Mouse (Mus musculus) gastrocnemius, postnatal 10 days (tissue): ENCODE results near the gene Fam206a. TPM values are rescaled to one million over a fixed set of nuclear protein-coding genes. Genes with fewer than 3 reads are reported as not detected.

ENCODE experiments used
- DNase-seq: peaks from one replicate; pipeline ENCODE4 v3.0.0; 2021; ENCODE audit warnings: mixed read lengths
- long read RNA-seq, 2 experiments: library from polyadenylated mRNA; stranded (forward); transcript quantifications; one replicate each; pipeline ENCODE4 v2.0.0; 2021
- total RNA-seq, 2 experiments: library from RNA; stranded (reverse); gene quantifications; 2 replicates each; pipeline ENCODE4 v1.2.3; 2021

Fam206a gene
- total RNA-seq: 1 to 10 TPM; 3.5 to 4.0 TPM
- long read RNA-seq, experiment 1, full-length matches to known transcripts: 1 of 1 reads
- long read RNA-seq, experiment 1, partial matches to known transcripts: 0 of 1 reads
- long read RNA-seq, experiment 1, other reads (novel, unspliced or antisense): 0 of 1 reads
- long read RNA-seq, experiment 2, full-length matches to known transcripts: 2 of 2 reads
- long read RNA-seq, experiment 2, partial matches to known transcripts: 0 of 2 reads
- long read RNA-seq, experiment 2, other reads (novel, unspliced or antisense): 0 of 2 reads

DNA sequence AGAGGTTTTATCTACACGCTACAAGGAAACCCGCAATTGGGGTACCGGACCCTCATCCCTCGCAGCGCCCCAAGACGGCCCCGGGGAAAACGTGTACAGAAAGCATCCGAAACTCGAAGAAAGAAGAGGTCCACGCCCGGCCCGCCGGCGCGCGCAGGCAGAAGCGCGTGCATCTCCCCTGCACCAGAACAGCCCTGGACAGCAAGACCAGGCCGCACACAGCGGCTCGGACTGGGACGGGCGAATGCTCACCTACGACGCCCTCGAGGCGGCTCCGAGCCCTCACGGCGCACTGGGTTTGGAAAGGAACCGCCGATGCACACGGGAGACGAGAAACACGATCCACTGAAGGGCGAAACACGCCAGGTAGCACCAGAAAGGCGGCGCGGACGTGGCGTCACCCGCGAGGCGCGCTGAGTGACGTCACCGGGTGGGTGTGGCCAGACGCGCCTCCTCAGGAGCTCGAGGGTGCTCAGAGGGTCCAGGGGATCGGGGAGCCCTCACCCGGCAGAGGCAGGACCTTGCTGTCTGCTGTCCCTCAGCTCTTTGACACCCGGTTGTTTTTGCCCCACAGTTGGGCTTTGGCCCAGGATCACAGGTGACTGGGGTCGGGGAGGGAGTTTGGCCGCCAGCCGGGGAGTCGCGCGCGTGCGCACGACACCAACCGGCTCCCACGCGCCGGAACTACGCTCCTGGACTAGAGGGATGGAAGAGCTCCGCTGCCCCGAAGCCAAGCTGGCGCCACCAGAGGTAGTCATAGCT is at the start of gene Fam206a, which contains the start of gene Elp1:
Fam206a (plus strand) TSS at position 439 of the 762 bp plus-strand sequence.
Elp1 (minus strand) TSS at position 425 of the 762 bp plus-strand sequence.
- peak; percentile 98 for DNase-seq

DNA sequence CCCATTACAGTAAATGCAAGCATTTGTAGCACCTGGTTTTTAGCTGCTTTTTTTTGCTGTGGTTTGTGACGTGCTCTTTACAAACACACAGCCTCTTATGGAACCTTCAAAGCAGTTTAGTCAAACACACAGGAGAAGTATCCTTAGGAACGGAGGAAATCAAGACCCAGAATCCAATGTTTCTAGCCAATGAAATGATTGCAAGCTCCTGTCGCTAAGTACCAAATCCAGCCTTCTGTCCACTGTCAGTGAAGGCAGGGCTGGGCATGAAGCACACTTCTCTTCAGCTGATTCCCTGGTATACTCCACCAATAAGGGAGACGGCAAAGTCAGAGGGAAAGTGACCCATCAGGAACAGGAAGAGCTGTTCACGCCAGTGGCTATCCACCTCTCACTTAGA is 46.1 kb upstream of the Fam206a start:
- DNase-seq: no peak

DNA sequence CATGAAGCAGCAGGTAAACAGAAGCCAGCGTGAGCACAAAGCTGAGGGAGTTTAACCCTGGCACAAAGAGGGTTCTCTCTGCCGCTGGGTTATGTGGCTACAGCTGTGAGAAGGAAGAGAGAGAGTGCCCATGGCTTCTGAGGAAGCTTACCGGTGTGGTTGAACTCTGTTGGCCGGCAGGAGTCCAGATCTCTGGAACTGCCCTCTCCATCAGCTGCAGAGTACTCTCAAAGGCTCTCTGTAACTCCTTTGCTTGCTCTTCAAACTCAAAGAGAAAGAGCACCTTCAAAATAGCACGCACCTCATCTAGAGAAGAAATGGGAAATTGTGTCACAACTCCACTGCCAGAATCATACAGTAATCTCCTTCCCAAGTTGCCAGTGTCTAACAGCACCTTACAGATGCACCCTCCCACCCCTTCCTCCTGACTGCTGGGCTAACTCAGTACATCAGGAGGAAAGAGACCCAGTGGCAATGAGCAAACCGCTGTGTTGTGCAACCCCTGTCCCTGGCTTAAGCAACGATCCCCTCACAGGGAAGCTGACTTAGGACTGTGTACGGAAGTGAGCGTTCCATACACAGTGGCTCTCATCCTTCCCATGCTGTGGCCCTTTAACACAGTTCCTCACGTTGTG is 45.1 kb upstream of the Fam206a start:
- no peak for DNase-seq

DNA sequence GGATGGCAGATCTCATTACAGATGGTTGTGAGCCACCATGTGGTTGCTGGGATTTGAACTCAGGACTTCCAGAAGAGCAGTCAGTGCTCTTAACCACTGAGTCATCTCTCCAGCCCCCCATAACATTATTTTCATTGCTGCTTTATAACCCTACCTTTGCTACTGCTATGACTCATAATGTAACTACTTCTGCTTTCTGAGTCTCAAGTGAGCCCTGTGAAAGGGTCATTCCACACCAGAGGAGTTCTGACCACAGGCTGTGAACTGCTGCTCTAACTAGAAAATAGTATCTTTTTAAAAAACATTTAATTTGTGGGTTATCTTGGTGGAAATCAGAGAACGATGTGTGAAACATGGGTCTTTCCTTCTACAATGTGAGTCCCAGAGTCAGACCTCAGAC is 44.5 kb upstream of the Fam206a start:
- no peak for DNase-seq

DNA sequence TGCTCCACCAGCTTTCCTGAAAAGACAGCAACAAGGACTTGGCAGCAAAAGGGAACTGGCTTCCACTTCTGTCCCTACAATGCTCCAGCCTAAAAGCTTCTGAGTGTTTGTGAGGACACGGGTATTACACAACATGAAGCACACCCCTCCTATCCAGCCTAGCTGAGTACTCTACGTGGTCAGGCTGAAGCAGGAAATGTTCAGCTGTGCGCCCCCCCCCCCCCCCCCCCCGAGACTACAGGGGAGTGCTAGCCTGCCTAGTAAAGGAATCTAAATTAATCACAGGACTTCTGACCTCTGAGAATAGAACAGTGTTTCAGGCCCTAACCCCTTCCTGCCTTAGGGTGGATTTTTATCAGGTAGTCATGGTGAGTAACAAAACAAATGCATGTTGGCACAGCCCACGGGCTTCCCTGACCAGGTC is 34.3 kb upstream of the Fam206a start:
- no peak for DNase-seq

DNA sequence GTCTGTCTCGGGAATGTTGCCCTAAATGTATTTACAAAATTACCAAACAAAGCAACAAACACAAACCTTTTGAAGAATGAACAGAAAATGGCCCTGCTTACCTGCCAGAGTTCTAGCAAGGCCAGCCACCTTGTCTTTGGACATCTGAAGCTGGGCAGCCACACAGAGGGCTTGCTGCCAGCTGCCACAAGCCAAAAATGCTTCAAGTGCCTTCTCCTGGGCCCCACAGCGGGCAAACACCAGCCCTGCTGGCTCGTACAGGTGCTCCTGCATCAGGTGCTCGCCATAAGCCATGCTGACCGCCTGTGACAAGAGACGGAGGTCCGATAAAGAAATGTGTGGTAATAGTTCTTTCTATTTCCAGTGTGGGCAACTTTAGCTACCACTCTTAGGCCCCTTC is 33.2 kb upstream of the Fam206a start:
- no peak for DNase-seq

DNA sequence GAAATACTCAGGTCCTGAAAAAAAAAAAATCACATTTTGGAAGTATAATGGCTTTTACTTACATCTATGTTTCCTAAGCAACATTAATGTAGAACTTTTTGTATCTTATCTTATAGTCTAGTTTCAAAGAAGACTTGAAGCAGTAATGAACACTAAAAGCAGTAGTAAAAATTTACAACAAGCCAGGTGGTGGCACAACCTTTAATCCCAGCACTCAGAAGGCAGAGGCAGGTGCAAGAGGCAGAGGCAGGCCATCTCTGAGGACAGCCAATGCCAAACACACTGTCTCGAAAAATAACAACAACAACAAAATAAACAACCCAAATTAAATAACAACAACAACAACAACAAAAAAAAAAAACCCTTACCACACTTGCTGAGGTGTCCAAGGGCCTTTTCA is 31.1 kb upstream of the Fam206a start:
- no peak for DNase-seq

DNA sequence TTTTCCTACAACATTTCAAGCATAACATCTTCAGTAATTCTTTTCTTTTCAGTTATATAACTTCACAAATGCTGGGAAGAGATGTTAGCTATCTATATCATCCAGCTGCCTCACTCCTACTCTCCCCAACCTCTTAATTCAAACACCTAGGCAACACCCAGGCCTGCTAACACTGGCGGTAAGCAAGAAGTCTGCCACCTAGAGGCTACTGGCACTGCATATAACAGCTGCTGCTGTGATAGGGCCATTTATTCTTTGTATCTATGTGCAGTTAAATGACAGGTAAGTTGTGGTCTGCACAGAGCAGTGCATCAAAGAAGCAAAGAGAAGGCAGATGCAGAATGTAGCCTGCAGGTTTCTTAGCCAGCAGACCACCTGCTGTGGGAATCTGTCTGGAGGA is 10.8 kb upstream of the Fam206a start:
- no peak for DNase-seq

DNA sequence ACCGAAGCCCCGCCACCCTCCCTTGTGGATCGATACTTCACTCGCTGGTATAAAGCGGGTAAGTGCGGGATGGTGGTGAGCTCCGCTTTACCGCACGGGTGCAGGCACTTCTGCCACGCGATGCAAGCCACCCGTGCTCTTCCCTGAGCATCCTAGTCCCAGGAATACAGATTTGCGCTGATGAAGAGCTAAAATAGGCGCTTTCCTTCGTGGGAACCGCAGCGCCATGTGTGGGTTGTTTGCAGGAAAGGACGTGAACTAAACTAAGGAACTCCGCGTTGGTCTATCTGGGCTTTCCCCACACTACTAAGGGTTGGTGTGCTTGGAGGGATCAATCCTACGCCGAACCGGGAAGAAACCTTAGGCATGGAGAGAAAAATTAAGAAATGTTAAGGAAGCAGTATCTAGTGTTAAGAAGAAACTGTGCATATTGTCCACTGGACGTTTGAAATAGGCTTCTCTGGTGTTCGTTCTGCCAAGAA is 565 bp downstream of the Fam206a start:
- no peak for DNase-seq

DNA sequence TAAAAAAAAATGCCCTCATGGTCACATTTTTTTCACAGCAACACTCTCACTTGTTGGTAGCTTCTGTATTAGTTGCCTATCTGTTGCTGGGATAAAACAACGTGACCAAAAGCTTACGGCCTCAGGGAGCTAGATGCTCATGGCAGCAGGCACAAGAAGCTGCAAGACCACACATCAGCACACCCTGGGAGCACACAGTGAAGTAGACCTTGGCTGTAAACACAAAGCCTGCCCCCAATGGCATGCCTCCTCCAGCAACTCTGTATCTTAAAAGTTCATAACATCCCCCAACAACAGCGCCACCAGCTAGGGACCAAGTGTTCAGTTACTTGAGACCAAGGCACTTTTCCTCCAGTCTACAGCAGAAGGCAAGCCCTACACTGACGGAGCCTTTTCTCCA is 6.9 kb downstream of the Fam206a start:
- DNase-seq: no peak

DNA sequence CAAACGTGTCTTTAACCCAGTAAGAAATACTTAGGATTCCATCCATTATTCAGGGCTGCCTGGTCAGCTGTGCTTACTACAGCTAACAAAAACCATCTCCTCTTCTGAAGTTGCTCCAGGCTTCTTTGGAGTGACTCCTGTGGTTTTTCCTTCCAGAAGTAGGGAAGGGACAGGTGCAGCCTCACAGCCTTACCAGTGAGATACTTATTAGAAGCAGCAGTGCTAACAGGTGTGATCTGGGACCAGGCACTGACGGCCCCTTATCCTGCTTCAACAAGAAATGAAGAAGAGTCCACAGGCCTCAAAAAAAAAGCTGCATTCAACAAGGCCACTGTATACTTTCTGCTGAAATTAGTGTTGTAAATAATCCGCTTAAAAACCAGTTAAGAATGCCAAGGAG is 9.5 kb downstream of the Fam206a start:
- DNase-seq: no peak

DNA sequence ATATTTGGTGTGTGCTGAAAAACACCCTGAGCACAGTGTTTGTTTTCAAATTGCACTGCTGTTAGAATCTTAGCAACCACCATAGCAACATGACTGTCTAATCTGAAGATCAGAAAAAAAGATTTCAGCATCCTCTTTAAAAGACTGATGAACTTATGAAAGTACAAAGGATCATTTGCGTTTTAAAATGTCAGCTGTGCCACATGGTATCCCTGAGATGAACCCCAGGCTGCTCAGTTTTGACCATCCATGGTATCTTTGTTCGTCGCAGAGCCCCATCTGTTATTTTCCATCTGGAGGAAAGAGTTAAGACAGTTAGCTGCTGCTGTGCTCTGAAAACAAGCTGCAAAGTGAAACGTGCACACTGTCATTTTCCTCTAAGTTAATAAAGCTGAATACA is 10.0 kb downstream of the Fam206a start:
- DNase-seq: no peak

DNA sequence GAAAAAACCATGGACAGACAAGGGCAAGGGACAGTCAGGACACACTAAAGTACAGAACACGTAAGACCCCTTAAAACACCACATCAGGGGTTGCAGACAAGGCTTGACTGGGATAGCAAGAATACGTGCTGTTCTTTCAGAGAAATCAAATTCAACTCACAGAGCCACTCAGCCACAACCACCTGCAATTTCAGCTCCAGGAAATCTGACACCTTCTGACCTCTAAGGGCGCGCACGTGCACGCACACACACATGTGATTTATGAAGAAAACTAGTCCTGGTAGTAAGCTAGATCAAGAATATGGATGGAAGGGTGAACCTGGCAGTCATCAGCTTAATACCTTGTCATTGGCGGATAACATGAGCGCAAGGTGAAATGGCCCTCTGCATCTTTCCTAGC is 13.0 kb downstream of the Fam206a start:
- no peak for DNase-seq

DNA sequence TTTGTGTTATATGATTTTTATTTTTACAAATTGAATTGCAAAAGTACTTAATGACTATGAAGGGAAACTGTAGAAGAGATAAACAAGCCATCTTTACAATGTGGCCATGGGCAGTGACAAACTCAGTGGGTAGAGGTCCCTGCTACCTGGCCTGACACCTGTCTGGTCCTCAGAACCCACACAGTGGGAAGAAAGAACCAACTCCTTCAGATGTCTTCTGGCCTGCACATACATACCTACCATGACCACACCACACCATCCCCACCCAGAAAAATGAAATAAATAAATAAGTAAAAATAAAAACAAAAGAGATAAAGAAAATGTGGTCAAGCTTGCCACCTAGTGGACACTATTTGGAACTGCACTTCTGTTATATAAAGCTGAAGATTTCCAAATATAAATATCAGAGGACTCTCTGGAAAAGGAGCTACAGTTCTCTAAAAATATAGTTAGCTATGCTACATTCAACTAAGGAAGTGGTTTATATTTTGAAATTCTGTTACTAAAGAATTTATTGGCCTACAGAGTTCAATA is 17.9 kb downstream of the Fam206a start:
- no peak for DNase-seq

DNA sequence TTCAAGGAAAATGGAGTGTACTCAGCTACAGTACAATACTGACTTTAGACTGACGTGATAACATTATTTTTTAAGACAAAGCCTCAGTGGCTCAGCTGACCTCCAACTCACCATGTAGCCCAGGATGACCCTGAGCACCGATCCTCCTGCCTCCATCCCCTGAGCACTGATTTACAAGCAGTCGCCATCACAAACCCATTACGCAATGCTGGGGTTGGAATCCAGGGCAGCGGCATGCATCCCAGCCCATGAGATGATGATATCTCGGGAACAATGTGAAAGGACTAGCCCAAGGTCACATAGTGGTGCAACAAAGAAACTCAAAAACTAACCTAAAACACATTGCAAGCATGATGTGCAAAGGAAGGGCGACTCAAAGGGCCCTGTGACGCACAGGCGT is 22.1 kb downstream of the Fam206a start:
- no peak for DNase-seq

DNA sequence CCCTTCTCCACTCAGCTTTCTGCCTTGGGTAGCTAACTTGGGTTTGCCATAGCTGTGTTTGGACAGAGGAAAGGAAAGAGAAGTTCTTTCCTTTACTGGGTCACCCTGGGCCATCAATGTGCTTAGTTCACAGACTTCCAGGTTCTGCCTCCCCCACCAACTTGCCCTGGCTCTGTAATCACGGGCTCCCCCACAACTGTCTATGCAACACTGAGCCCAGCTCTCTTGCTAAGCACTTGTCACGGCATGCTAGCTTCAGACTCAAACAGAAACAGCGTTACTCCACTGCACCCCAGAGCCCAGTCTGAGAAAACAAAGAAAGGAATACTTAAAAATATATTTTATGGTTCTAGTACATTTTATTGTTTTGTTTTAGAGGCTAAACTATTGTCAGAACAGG is 26.8 kb downstream of the Fam206a start:
- DNase-seq: no peak

DNA sequence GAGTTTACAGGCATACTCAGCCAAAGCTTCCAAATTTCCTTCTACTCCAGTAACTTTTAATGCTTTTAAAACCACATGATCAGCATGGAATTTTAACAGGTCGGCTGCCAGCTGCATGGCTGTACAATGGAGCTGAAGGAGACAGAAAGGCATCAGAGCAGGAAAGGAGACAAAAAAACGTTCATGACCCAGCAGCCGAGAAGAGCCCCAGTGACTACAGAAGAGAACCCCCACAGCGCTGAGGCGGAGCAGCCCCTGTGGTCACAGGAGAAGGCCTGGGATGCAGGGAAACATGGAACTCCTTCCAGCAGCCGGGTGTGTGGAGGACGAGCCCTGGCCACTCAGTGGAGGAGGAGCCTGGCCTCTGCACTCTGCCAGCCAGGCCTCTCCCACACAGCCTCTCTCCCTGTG is 27.4 kb downstream of the Fam206a start:
- peak; percentile 32 for DNase-seq

DNA sequence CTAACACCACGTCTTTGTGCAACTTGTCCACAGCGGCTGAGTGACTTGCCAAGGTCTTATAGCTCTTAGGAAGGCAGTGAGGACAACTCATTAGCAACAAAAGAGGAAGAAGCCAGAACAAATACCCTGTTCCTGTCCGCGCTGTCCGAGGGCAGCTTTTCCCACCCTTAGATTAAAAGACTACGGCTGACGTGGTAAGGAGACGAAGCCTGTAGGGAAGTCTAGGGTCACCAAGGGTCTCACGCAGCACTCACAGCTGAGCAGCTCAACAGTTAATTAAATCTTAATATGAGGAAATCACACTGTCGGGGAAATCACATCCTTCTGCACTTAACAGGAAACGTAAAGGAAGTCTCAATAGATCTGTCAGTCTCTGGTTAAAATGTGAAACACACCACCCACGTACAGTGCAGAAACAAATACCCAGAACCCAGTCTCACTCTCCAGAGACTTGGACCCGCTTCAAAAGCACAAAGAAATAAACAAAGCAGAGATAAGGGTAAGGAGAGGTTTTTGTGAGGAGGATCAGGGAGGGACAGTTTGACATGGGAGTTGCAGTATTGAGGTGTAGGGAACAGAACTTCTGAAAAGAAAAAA is 29.0 kb downstream of the Fam206a start:
- DNase-seq: no peak

DNA sequence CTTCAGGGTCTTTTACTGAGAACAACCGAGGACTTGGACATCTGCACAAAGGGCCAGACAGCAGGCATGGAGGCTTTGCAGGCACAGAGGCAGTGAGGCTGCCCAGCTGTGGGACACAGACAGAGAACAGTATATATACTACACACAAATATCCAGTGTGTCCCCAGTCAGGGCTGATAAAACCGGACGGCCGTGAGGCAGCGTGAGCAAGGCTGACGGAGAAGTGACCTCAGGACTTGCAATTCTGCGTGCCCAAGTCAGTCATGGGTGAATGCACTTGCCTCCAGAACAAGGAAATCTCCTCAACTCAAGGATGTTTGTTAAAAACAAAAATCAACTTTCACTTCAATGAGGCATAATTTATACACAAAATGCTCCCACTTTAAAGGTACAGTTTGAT is 29.9 kb downstream of the Fam206a start:
- no peak for DNase-seq

DNA sequence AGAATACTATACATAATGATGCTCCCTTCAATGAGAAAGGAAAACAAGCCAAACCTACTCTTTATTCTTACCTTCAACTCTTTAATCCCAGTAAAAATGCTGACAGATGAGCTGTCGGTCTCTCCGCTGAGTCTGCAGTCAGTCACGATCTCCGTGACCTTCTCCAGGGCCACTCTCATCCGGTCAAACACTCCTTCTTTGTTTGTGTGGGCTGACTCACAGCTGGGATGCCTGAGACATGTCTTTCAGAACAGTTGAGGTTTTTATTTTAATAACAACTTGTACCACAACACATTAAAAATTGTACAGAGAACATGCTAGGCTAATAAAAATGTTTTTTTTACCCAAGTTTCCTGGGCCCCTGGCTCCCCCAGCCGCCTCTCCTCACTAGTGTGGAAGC is 35.5 kb downstream of the Fam206a start:
- DNase-seq: no peak

DNA sequence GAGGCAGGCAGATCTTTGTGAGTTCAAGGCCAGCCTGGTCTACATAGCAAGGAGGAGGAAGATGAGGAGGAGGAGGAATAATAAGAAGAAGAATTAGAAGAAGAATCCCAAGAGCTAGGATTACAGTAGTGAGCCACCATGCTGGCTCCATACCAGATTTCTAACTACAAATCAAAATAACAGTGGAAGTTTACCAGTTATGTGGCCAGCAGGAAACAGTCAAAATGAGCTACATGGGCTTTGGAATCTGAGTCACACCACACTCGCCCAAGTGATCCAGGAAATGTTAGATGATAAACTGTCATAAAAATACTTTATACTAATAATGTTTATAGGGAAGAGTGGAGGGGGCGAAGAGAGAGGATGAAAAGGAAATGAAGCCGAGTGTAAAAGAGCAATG is 38.2 kb downstream of the Fam206a start:
- no peak for DNase-seq

DNA sequence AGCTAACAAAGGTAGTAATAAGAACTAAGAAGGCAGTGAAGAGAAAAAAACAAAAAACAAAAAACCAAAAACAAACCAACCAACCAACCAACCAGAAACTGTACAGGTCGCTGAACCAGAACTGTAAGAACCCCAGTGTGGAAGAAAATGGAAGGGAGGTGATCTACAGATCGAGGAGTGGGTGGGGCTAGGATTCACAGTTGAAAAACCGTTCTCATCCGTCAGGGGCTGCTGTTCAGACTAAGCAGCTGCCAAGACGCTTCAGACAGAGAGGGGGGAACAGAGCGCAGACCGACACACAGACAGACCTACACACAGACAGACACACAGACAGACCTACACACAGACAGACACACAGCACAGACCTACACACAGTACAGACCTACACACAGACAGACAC is 40.4 kb downstream of the Fam206a start:
- no peak for DNase-seq

DNA sequence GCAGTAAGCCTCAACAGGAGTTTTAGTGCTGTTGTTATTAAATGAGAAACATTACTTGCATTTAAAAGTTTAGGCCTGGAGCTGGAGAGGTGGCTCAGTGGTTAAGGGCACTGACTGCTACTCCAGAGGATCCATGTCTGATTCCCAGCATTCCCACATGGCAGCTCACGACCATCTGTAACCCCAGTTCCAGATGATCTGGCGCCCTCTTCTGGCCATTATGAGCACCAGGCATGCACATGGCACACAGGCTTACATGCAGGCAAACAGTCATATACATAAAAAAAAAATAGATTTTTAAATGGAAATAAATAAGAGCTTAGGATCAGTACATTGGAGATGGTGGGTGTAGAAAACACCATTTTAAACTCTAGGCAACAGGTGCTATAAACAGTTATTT is 41.8 kb downstream of the Fam206a start:
- DNase-seq: no peak
